Mouse (Mus musculus) stomach, postnatal 0 days (tissue): ENCODE results near the gene Epas1.

Source experiments
- CTCF ChIP-seq: IDR thresholded peaks from 2 replicates; pipeline ENCODE4 v1.5.1; 2016; ENCODE audit warnings: antibody characterized with exemption, low read depth, mild to moderate bottlenecking, moderate library complexity
- EP300 ChIP-seq: optimal IDR thresholded peaks from 2 replicates; pipeline ENCODE3; 2016; ENCODE audit warnings: antibody characterized with exemption

- TF ChIP-seq CTCF (no peak), EP300 (no peak)
Observed at GRCm38 (mm10) chr17:86753931-86754805, 668 bp downstream of the Epas1 start.
